Mouse (Mus musculus) heart, embryonic 10.5 days (tissue): ENCODE results near the gene Sox5. TPM values are rescaled to one million over a fixed set of nuclear protein-coding genes. Genes with fewer than 3 reads are reported as not detected.

Source experiments
- DNase-seq: peaks from one replicate; pipeline ENCODE4 v3.0.0-alpha.2; 2017; ENCODE audit warnings: low spot score
- H3K27ac ChIP-seq: fragments of 300-500 bp; sonication (generic); 2 replicates; pipeline ENCODE4 v1.5.1; 2016; ENCODE audit warnings: mild to moderate bottlenecking
- H3K27me3 ChIP-seq: fragments of 300-500 bp; sonication (generic); 2 replicates; pipeline ENCODE4 v1.6.1; 2016; ENCODE audit warnings: mild to moderate bottlenecking; ENCODE audit not compliant: poor library complexity, insufficient read depth, severe bottlenecking
- H3K36me3 ChIP-seq: fragments of 300-500 bp; sonication (generic); 2 replicates; pipeline ENCODE4 v1.6.1; 2016; ENCODE audit warnings: mild to moderate bottlenecking, moderate library complexity
- H3K4me1 ChIP-seq: fragments of 300-500 bp; sonication (generic); 2 replicates; pipeline ENCODE4 v1.6.1; 2016; ENCODE audit warnings: mild to moderate bottlenecking
- H3K4me3 ChIP-seq: fragments of 300-500 bp; sonication (generic); 2 replicates; pipeline ENCODE4 v1.5.1; 2016; ENCODE audit warnings: mild to moderate bottlenecking, moderate library complexity
- H3K9me3 ChIP-seq: fragments of 300-500 bp; sonication (generic); 2 replicates; pipeline ENCODE4 v1.6.1; 2016; ENCODE audit warnings: mild to moderate bottlenecking, moderate library complexity
- WGBS: fragments of 180-500 bp; shearing (Covaris S2); methylation state at CpG from one replicate; pipeline ENCODE4 v1.1.7; 2016; 5-methylcytosine and 5-hydroxymethylcytosine counted together
- polyA plus RNA-seq: library from polyadenylated mRNA; unstranded; fragments of >200 nt; fragmentation: Nextera tagmentation; extraction: Ambion mirVana; gene quantifications from 2 replicates; pipeline ENCODE4 v1.2.1, GENCODE M21; 2016

Gene Sox5
- polyA plus RNA-seq, 1 experiment from 2014 or later, result 17.1 TPM

- H3K4me3 ChIP-seq, result no peak overlapping the region
- H3K27ac ChIP-seq, result no peak overlapping the region
- no peak for DNase-seq
- no peaks in the 10 kb centered on the region for H3K36me3 ChIP-seq
- H3K4me1 ChIP-seq, result no peaks in the 10 kb centered on the region
- 86% methylated on average over 7 of the region's 7 CpGs for WGBS
- H3K27me3 ChIP-seq, result no peaks in the 10 kb centered on the region
- no peaks in the 10 kb centered on the region for H3K9me3 ChIP-seq
Observed at GRCm38 (mm10) chr6:144067491-144067890, 714.3 kb downstream of the Sox5 start.

DNA sequence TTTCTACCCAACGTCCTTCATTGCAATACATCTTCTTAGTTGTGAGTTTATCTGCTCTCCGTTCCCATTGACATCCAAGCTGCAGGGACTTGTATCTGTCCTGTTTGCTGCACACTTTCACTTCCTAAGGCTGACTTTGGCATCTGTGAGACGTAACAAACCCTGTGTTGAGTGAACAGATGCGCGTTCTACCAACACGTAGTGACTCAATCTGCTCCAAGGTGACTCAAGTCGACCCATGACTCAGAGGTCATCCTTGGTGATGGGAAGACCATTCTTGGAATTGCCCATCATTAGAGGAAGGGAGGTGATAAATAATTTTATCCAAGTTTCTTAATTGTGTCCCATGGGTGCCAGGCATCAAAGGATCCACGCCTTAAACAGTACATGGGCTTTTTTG is 719.3 kb downstream of the Sox5 start:
- H3K4me1 ChIP-seq, result no peaks in the 10 kb centered on the region
- H3K36me3 ChIP-seq, result no peaks in the 10 kb centered on the region
- no peaks in the 10 kb centered on the region for H3K27me3 ChIP-seq
- 84% methylated on average over 8 of the region's 8 CpGs for WGBS
- no peak overlapping the region for H3K27ac ChIP-seq
- no peak overlapping the region for H3K4me3 ChIP-seq
- DNase-seq, result no peak
- H3K9me3 ChIP-seq, result no peaks in the 10 kb centered on the region

DNA sequence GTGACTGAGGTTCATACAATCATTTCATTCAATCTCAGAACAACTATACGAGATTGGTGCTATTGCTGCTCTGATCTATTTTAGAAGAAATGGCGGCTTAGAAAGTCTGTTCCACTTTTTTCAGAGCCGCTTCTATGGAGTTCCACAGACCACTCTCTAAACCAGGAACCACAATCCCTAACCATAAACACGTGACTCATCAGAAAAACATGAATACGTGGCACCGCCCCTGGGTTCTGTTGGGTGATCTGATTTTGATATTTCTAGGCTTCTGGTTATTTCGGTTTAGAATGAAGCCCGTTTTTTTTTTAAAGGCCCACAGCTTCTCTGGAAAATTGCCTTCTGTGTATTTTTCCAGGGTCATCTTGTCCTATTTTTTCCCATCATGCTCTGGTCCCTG is 720.0 kb downstream of the Sox5 start:
- no peak overlapping the region for H3K4me3 ChIP-seq
- no peak overlapping the region for H3K27ac ChIP-seq
- H3K36me3 ChIP-seq, result no peaks in the 10 kb centered on the region
- peaks cover 6% of the 10 kb centered on the region; the same call in 1 of the 2 replicates for H3K4me1 ChIP-seq
- 86% methylated on average over 8 of the region's 8 CpGs for WGBS
- no peaks in the 10 kb centered on the region for H3K27me3 ChIP-seq
- no peaks in the 10 kb centered on the region for H3K9me3 ChIP-seq
- DNase-seq, result no peak

- Histone ChIP-seq H3K36me3 (no peaks in the 10 kb centered on the region), H3K27me3 (no peaks in the 10 kb centered on the region), H3K9me3 (no peaks in the 10 kb centered on the region), H3K4me3 (no peak overlapping the region), H3K4me1 (peaks cover 9% of the 10 kb centered on the region; the same call in 1 of the 2 replicates), H3K27ac (no peak overlapping the region; the same call in 1 of the 2 replicates)
- no peak for DNase-seq
- 68% methylated on average over 14 of the region's 14 CpGs for WGBS
Observed at GRCm38 (mm10) chr6:144057098-144057632, 724.6 kb downstream of the Sox5 start.

- Histone ChIP-seq H3K9me3 (no peaks in the 10 kb centered on the region), H3K4me3 (no peak overlapping the region), H3K36me3 (no peaks in the 10 kb centered on the region), H3K27me3 (no peaks in the 10 kb centered on the region), H3K27ac (no peak overlapping the region; the same call in 1 of the 2 replicates), H3K4me1 (peaks cover 9% of the 10 kb centered on the region; the same call in 1 of the 2 replicates)
- DNase-seq, result no peak
- WGBS, result 65% methylated on average over 10 of the region's 10 CpGs
Observed at GRCm38 (mm10) chr6:144056252-144057097, 725.3 kb downstream of the Sox5 start.

DNA sequence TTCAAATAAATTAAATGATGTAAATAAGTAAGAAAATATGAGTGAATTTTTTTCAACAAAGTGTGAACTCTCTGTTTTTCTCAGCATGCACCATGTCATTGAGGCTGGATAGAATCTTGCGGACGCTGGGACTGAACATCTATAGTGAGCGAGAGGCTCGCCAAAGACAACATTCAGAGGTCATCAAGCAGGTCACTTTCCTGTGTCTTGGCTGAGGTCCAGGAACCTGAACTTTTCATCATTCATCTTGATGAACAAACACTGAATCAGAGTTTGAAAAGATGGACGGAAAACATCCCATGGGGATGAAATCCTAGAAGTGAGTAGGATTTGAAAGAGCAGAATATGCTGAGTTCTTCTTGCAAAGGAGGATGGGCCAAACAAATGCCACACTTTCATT is 729.3 kb downstream of the Sox5 start:
- 66% methylated on average over 5 of the region's 5 CpGs for WGBS
- Histone ChIP-seq H3K27ac (no peak overlapping the region), H3K4me1 (peaks cover 9% of the 10 kb centered on the region; the same call in 1 of the 2 replicates), H3K9me3 (no peaks in the 10 kb centered on the region), H3K27me3 (no peaks in the 10 kb centered on the region), H3K36me3 (no peaks in the 10 kb centered on the region), H3K4me3 (no peak overlapping the region)
- no peak for DNase-seq

DNA sequence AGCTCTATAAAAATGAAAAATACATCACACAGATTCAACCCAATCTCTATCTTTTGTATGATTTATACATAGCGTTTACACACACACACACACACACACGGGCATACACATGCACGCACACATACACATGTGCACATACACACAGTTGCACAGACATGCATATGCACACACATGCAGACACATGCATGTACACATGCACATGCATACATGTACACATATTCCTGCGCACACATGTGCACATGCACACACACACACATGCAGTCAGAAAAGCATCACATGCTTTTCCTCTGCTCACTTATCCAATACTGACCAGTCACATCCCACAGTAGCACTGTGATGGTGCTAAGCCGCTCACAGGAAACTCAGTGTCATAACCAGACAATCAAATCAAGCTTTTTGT is 730.5 kb downstream of the Sox5 start:
- no peaks in the 10 kb centered on the region for H3K36me3 ChIP-seq
- 90% methylated on average over 5 of the region's 5 CpGs for WGBS
- H3K4me3 ChIP-seq, result no peak overlapping the region
- H3K4me1 ChIP-seq, result no peaks in the 10 kb centered on the region
- no peaks in the 10 kb centered on the region for H3K27me3 ChIP-seq
- no peaks in the 10 kb centered on the region for H3K9me3 ChIP-seq
- no peak for DNase-seq
- no peak overlapping the region for H3K27ac ChIP-seq

GRCm38 (mm10) chr6:144048201-144048924 is 733.4 kb downstream of the Sox5 start:
- 76% methylated on average over 3 of the region's 3 CpGs for WGBS
- DNase-seq, result no peak
- H3K9me3 ChIP-seq, result no peaks in the 10 kb centered on the region
- H3K27ac ChIP-seq, result no peak overlapping the region
- H3K4me1 ChIP-seq, result no peaks in the 10 kb centered on the region
- no peaks in the 10 kb centered on the region for H3K27me3 ChIP-seq
- H3K4me3 ChIP-seq, result no peak overlapping the region
- no peaks in the 10 kb centered on the region for H3K36me3 ChIP-seq

DNA sequence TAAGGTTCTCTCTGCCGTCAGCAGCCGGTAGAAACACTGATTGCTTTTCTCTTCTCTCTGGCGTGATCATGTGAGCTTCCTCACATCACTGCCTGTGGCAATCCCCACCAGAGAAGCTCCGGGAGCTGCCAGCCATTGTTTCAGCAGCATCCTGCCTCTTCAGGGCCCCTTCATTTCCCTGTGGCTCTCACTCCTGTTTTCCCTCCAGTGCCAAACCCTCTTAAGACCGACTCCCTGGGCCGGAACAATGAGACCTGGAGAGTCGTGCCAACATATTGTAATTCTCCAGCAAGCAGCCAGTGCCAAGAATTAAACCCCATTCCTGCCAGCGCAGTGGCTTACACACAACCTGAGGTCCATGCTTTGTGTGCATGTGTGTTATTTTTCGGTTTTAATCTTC is 736.3 kb downstream of the Sox5 start:
- 75% methylated on average over 9 of the region's 9 CpGs for WGBS
- no peak for DNase-seq
- no peaks in the 10 kb centered on the region for H3K36me3 ChIP-seq
- H3K27me3 ChIP-seq, result no peaks in the 10 kb centered on the region
- no peak overlapping the region for H3K27ac ChIP-seq
- H3K4me3 ChIP-seq, result no peak overlapping the region
- H3K4me1 ChIP-seq, result peaks cover 7% of the 10 kb centered on the region; the same call in 1 of the 2 replicates
- H3K9me3 ChIP-seq, result no peaks in the 10 kb centered on the region

- DNase-seq, result no peak
- no peaks in the 10 kb centered on the region for H3K36me3 ChIP-seq
- peaks cover 7% of the 10 kb centered on the region; the same call in 1 of the 2 replicates for H3K4me1 ChIP-seq
- no peaks in the 10 kb centered on the region for H3K9me3 ChIP-seq
- 96% methylated on average over 3 of the region's 3 CpGs for WGBS
- no peak overlapping the region for H3K27ac ChIP-seq
- no peak overlapping the region for H3K4me3 ChIP-seq
- no peaks in the 10 kb centered on the region for H3K27me3 ChIP-seq
Observed at GRCm38 (mm10) chr6:144044381-144044780, 737.4 kb downstream of the Sox5 start.

- H3K4me1 ChIP-seq, result peaks cover 7% of the 10 kb centered on the region; the same call in 1 of the 2 replicates
- no peaks in the 10 kb centered on the region for H3K36me3 ChIP-seq
- no peak for DNase-seq
- no peak overlapping the region for H3K4me3 ChIP-seq
- H3K9me3 ChIP-seq, result no peaks in the 10 kb centered on the region
- H3K27me3 ChIP-seq, result no peaks in the 10 kb centered on the region
- H3K27ac ChIP-seq, result no peak overlapping the region
- 65% methylated on average over 5 of the region's 5 CpGs for WGBS
Observed at GRCm38 (mm10) chr6:144042936-144043335, 738.8 kb downstream of the Sox5 start.

GRCm38 (mm10) chr6:144041941-144042340 is 739.8 kb downstream of the Sox5 start:
- H3K4me3 ChIP-seq, result no peak overlapping the region
- no peaks in the 10 kb centered on the region for H3K27me3 ChIP-seq
- no peak for DNase-seq
- H3K4me1 ChIP-seq, result peaks cover 7% of the 10 kb centered on the region; the same call in 1 of the 2 replicates
- no peaks in the 10 kb centered on the region for H3K9me3 ChIP-seq
- H3K36me3 ChIP-seq, result no peaks in the 10 kb centered on the region
- no peak overlapping the region for H3K27ac ChIP-seq
- 79% methylated on average over 9 of the region's 9 CpGs for WGBS

- WGBS, result 62% methylated on average over 5 of the region's 5 CpGs
- Histone ChIP-seq H3K27me3 (no peaks in the 10 kb centered on the region), H3K4me1 (peaks cover 7% of the 10 kb centered on the region; the same call in 1 of the 2 replicates), H3K9me3 (no peaks in the 10 kb centered on the region), H3K4me3 (no peak overlapping the region), H3K27ac (no peak overlapping the region), H3K36me3 (no peaks in the 10 kb centered on the region)
- DNase-seq, result no peak
Observed at GRCm38 (mm10) chr6:144041188-144041587, 740.6 kb downstream of the Sox5 start.
